19 mouse cellular contexts compared by ENCODE assay signal in genomic region chrX:162660182-162660581, GRCm38 (mm10). TPM values are rescaled to one million over a fixed set of nuclear protein-coding genes. Genes with fewer than 3 reads are reported as not detected.
DNase-seq lines count a peak whose midpoint lies in the region; ATAC-seq and TF ChIP-seq lines count a peak whose summit lies in the region.
"Had no signal": no experiment of that assay in that cellular context is flagged by ENCODE, and none has a peak within 500 bp of the region (broad histone marks: within the 10 kb centered on the region; RNA-seq: fewer than 3 reads in every experiment).

No protein-coding gene starts in this region.

- no peaks in the 10 kb centered on the region for H3K27me3 ChIP-seq in MEL (ENCODE audit: control insufficient read depth in 1 of 2, insufficient read depth in 2 of 2, low read length in 2 of 2)
- H3K27me3 ChIP-seq in hindbrain, embryonic 12.5 days = no peaks in the 10 kb centered on the region
- H3K27me3 ChIP-seq: CH12.LX had no signal

- peak; percentile 36 for DNase-seq in MEL (ENCODE audit: low read depth, low spot score)
- DNase-seq: adrenal gland, adult 2 months; adrenal gland, adult 8-10 months; adrenal gland, postnatal 10 days; adrenal gland, postnatal 14 days; adrenal gland, postnatal 25 days; adrenal gland, postnatal 36 days; B cell, adult 2 months; cerebellum, adult 11 months; cerebellum, adult 11-12 months; cerebellum, adult 18-20 months; cerebellum, adult 2 months; cerebellum, adult 8-10 months had no signal

- peaks cover 0 to 12% of the 10 kb centered on the region in 2 experiments; a peak in 2 of 4 replicates for H3K36me3 ChIP-seq in MEL (ENCODE audit: control insufficient read depth in 1 of 2, insufficient read depth in 2 of 2, low read length in 2 of 2)
- H3K36me3 ChIP-seq in hindbrain, embryonic 12.5 days = no peaks in the 10 kb centered on the region
- H3K36me3 ChIP-seq: G1E had no signal

- H3K4me3 ChIP-seq in MEL (ENCODE audit: control insufficient read depth in 1 of 2, insufficient read depth in 1 of 2, low read depth in 2 of 2, low read length in 2 of 2) = no peak overlapping the region
- no peak overlapping the region for H3K4me3 ChIP-seq in hindbrain, embryonic 12.5 days

- TF ChIP-seq EP300 in MEL (IDR thresholded peaks at IDR 0.05; ENCODE audit: low read depth in 1 of 2, low read length in 2 of 2) = peak; percentile 69 to 72; a peak in 3 of 4 replicates

- TF ChIP-seq POLR2A in MEL (IDR thresholded peaks at IDR 0.05; ENCODE audit: control insufficient read depth in 1 of 2, insufficient read depth in 1 of 2, low read depth in 1 of 2, low read length in 2 of 2, poor library complexity in 1 of 2) = no peak

- no peaks in the 10 kb centered on the region for H3K9me3 ChIP-seq in MEL (replicated peaks; ENCODE audit: insufficient read depth, low read length)
- H3K9me3 ChIP-seq in hindbrain, embryonic 12.5 days (replicated peaks) = no peaks in the 10 kb centered on the region
- H3K9me3 ChIP-seq: G1E had no signal

- no peaks in the 10 kb centered on the region for H3K79me2 ChIP-seq in MEL (ENCODE audit: control insufficient read depth, insufficient read depth, low read length, poor library complexity)

- 88% methylated on average over 1 of the region's 1 CpGs for WGBS in hindbrain, embryonic 12.5 days

- TF ChIP-seq RAD21 in MEL (IDR thresholded peaks at IDR 0.05; ENCODE audit: low read depth, low read length) = no peak

- H3K4me2 ChIP-seq in hindbrain, embryonic 12.5 days (replicated peaks) = no peak overlapping the region

- no peak for TF ChIP-seq CTCF in MEL (IDR thresholded peaks at IDR 0.05 in 2 of 3, conservative IDR thresholded peaks at IDR 0.05 in 1 of 3; ENCODE audit: control insufficient read depth in 1 of 3, insufficient read depth in 1 of 3, low read depth in 2 of 3, low read length in 3 of 3, poor library complexity in 1 of 3, severe bottlenecking in 1 of 3)

- H3K27ac ChIP-seq in MEL (ENCODE audit: control insufficient read depth, low read depth, low read length) = no peak overlapping the region
- no peak overlapping the region for H3K27ac ChIP-seq in hindbrain, embryonic 12.5 days

- H3K4me1 ChIP-seq in MEL (ENCODE audit: control insufficient read depth in 1 of 2, insufficient read depth in 2 of 2, low read length in 2 of 2) = peaks cover 7 to 11% of the 10 kb centered on the region in 2 experiments
- H3K4me1 ChIP-seq in hindbrain, embryonic 12.5 days = no peaks in the 10 kb centered on the region

- no peak for ATAC-seq in hindbrain, embryonic 12.5 days (ENCODE audit: low FRiP score)
- ATAC-seq: activated CD4-positive, CD25-positive, alpha-beta regulatory T cell, adult 4 months; CD4-positive, CD25-positive, alpha-beta regulatory T cell, adult 4 months; Patski had no signal

- no peak overlapping the region for H3K9ac ChIP-seq in MEL (ENCODE audit: control insufficient read depth, low read depth, low read length, poor library complexity, severe bottlenecking)
- no peak overlapping the region for H3K9ac ChIP-seq in hindbrain, embryonic 12.5 days

TF ChIP-seq in MEL, 35 proteins besides CTCF, POLR2A, EP300 and RAD21:
- TF ChIP-seq NRF1 (IDR thresholded peaks at IDR 0.05; ENCODE audit: insufficient read depth, low read depth, low read length, poor library complexity, severe bottlenecking) (no peak), KAT2A (conservative IDR thresholded peaks at IDR 0.05; ENCODE audit: low read depth, low read length) (no peak), MYB (IDR thresholded peaks at IDR 0.05; ENCODE audit: low read depth, low read length) (no peak), GATA1 (IDR thresholded peaks at IDR 0.05; ENCODE audit: low read depth, low read length) (peak; percentile 83), ETS1 (IDR thresholded peaks at IDR 0.05; ENCODE audit: low read depth, low read length) (peak; percentile 60), ELF1 (IDR thresholded peaks at IDR 0.05; ENCODE audit: low read depth, low read length) (0 out of 2 replicates have a peak, but pooled peaks have one; percentile 10), MAFK (IDR thresholded peaks at IDR 0.05; ENCODE audit: borderline replicate concordance, low read depth, low read length) (no peak), CHD2 (IDR thresholded peaks at IDR 0.05; ENCODE audit: low read length) (no peak), RCOR1 (IDR thresholded peaks at IDR 0.05; ENCODE audit: low read depth, low read length) (0 out of 2 replicates have a peak, but pooled peaks have one; percentile 5), E2F4 (IDR thresholded peaks at IDR 0.05; ENCODE audit: borderline replicate concordance, low read depth, low read length) (no peak), MXI1 (IDR thresholded peaks at IDR 0.05; ENCODE audit: low read depth, low read length) (peak; percentile 46; the same call in 1 of the 2 replicates), SIN3A (IDR thresholded peaks at IDR 0.05; ENCODE audit: low read length) (peak; percentile 47; the same call in 1 of the 2 replicates), NELFE (IDR thresholded peaks at IDR 0.05; ENCODE audit: low read depth, low read length) (no peak), BHLHE40 (IDR thresholded peaks at IDR 0.05; ENCODE audit: borderline replicate concordance, low read depth, low read length) (peak; percentile 47; the same call in 1 of the 2 replicates), JUND (IDR thresholded peaks at IDR 0.05; ENCODE audit: low read depth, low read length) (no peak), MEF2A (IDR thresholded peaks at IDR 0.05; ENCODE audit: extremely low read depth, insufficient replicate concordance, low read depth, low read length, poor library complexity, severe bottlenecking) (no peak), MAZ (IDR thresholded peaks at IDR 0.05; ENCODE audit: low read depth, low read length) (no peak), TCF12 (IDR thresholded peaks at IDR 0.05; ENCODE audit: low read depth, low read length) (peak; percentile 77), ZMIZ1 (IDR thresholded peaks at IDR 0.05; ENCODE audit: low read depth, low read length) (no peak), MAX (IDR thresholded peaks at IDR 0.05; ENCODE audit: low read length) (0 out of 2 replicates have a peak, but pooled peaks have one; percentile 28), SMC3 (IDR thresholded peaks at IDR 0.05; ENCODE audit: low read depth, low read length) (no peak), POLR2AphosphoS5 (IDR thresholded peaks at IDR 0.05; ENCODE audit: borderline replicate concordance, low read depth, low read length) (no peak), TBP (IDR thresholded peaks at IDR 0.05; ENCODE audit: low read depth, low read length) (0 out of 2 replicates have a peak, but pooled peaks have one; percentile 40), MYC (IDR thresholded peaks at IDR 0.05; ENCODE audit: low read depth, low read length) (no peak), ZNF384 (IDR thresholded peaks at IDR 0.05; ENCODE audit: low read depth, low read length) (peak; percentile 57)

RNA-seq across cellular contexts. Expression of gene Reps2, which starts 16.7 kb away (rescaled TPM):
- total RNA-seq in MEL (2012; rRNA removed) = 2.1 and 2.2 TPM in 2 replicates
- polyA plus RNA-seq in MEL (2012; ENCODE audit: insufficient read depth in 1 of 2, insufficient read length in 2 of 2, low read depth in 1 of 2, low replicate concordance in 2 of 2, missing spikeins in 1 of 2) = 1 to 10 TPM in 1 of 2 experiments, not detected in 1; 2.8 TPM
- 1.9 and 2.4 TPM in 2 replicates for polyA plus RNA-seq in hindbrain, embryonic 12.5 days (2016; fragmentation: Nextera tagmentation; extraction: Ambion mirVana)
- total RNA-seq: CH12.LX had no signal
- polyA plus RNA-seq: activated CD4-positive, CD25-positive, alpha-beta regulatory T cell, adult 4 months; CD4-positive, CD25-positive, alpha-beta regulatory T cell, adult 4 months had no signal
